Comparison of ENCODE assay signal across 14 mouse cellular contexts in genomic region chr16:5845645-5846044, GRCm38 (mm10). TPM values are rescaled to one million over a fixed set of nuclear protein-coding genes. Genes with fewer than 3 reads are reported as not detected.
A peak's percentile ranks its signal among the peaks of the same experiment; 100 is the strongest.
DNase-seq lines count a peak whose midpoint lies in the region; ATAC-seq lines count a peak whose summit lies in the region.
"Had no signal": no experiment of that assay in that cellular context is flagged by ENCODE, and none has a peak within 500 bp of the region (broad histone marks: within the 10 kb centered on the region; RNA-seq: fewer than 3 reads in every experiment).

No protein-coding gene starts in this region.

- no peak overlapping the region for H3K4me3 ChIP-seq in hindbrain, embryonic 16.5 days (ENCODE audit: low read length)
- H3K4me3 ChIP-seq in forebrain, embryonic 13.5 days = no peak overlapping the region
- H3K4me3 ChIP-seq: heart, embryonic 15.5 days; liver, embryonic 15.5 days; megakaryocyte, embryonic 14.5 days had no signal

- H3K27me3 ChIP-seq in hindbrain, embryonic 16.5 days (replicated peaks; ENCODE audit: control insufficient read depth, insufficient read depth, low read length) = no peaks in the 10 kb centered on the region
- peaks cover 5% of the 10 kb centered on the region; the same call in 1 of the 2 replicates for H3K27me3 ChIP-seq in forebrain, embryonic 13.5 days
- H3K27me3 ChIP-seq: heart, embryonic 15.5 days; liver, embryonic 15.5 days; megakaryocyte, embryonic 14.5 days had no signal

- peak; percentile 42; the same call in 1 of the 2 replicates for ATAC-seq in hindbrain, embryonic 16.5 days
- no peak for ATAC-seq in forebrain, embryonic 13.5 days
- ATAC-seq: CD4-positive, CD25-positive, alpha-beta regulatory T cell, adult 4 months; inflammation-experienced regulatory T-cells, adult 6 months had no signal

- no peaks in the 10 kb centered on the region for H3K9me3 ChIP-seq in hindbrain, embryonic 16.5 days (ENCODE audit: control insufficient read depth, low read length)
- H3K9me3 ChIP-seq in forebrain, embryonic 13.5 days (replicated peaks) = no peaks in the 10 kb centered on the region
- H3K9me3 ChIP-seq: heart, embryonic 15.5 days; liver, embryonic 15.5 days; megakaryocyte, embryonic 14.5 days had no signal

- no peaks in the 10 kb centered on the region for H3K4me1 ChIP-seq in hindbrain, embryonic 16.5 days (ENCODE audit: control insufficient read depth, insufficient read depth, low read depth, low read length)
- no peaks in the 10 kb centered on the region for H3K4me1 ChIP-seq in forebrain, embryonic 13.5 days
- H3K4me1 ChIP-seq: liver, embryonic 15.5 days; megakaryocyte, embryonic 14.5 days had no signal

- DNase-seq in kidney, postnatal 4 days = peak; percentile 8 to 22
- no peak for DNase-seq in kidney, adult 18-20 months
- DNase-seq in embryo, embryonic 10 days (ENCODE audit: low spot score) = peak; percentile 65
- DNase-seq in embryo, embryonic 11.5 days (ENCODE audit: low read depth, low spot score) = peak; percentile 46
- no peak for DNase-seq in cerebellum, adult 9-11 months
- DNase-seq: cerebellum, adult 11 months; right cerebral cortex, postnatal 25 days had no signal

- H3K4me2 ChIP-seq in hindbrain, embryonic 16.5 days (ENCODE audit: low read length) = no peak overlapping the region
- H3K4me2 ChIP-seq in forebrain, embryonic 13.5 days = no peak overlapping the region
- H3K4me2 ChIP-seq: heart, embryonic 15.5 days; liver, embryonic 15.5 days had no signal

- H3K9ac ChIP-seq in hindbrain, embryonic 16.5 days (ENCODE audit: low read depth, low read length) = no peak overlapping the region
- H3K9ac ChIP-seq in forebrain, embryonic 13.5 days = no peak overlapping the region
- H3K9ac ChIP-seq: heart, embryonic 15.5 days; liver, embryonic 15.5 days had no signal

- 59% methylated on average over 11 of the region's 11 CpGs for WGBS in hindbrain, embryonic 16.5 days
- WGBS in forebrain, embryonic 13.5 days = 84% methylated on average over 11 of the region's 11 CpGs

- H3K27ac ChIP-seq in hindbrain, embryonic 16.5 days (ENCODE audit: low read depth, low read length) = no peak overlapping the region
- no peak overlapping the region for H3K27ac ChIP-seq in forebrain, embryonic 13.5 days
- H3K27ac ChIP-seq: heart, embryonic 15.5 days; liver, embryonic 15.5 days had no signal

- H3K36me3 ChIP-seq in hindbrain, embryonic 16.5 days (ENCODE audit: control insufficient read depth, insufficient read depth, low read length) = no peaks in the 10 kb centered on the region
- H3K36me3 ChIP-seq in forebrain, embryonic 13.5 days (ENCODE audit: poor library complexity, severe bottlenecking) = no peaks in the 10 kb centered on the region
- H3K36me3 ChIP-seq: heart, embryonic 15.5 days; liver, embryonic 15.5 days had no signal

RNA-seq across cellular contexts. Expression of gene Rbfox1, which starts 39.5 kb away (rescaled TPM):
- polyA plus RNA-seq in hindbrain, embryonic 16.5 days (2015; fragmentation: Nextera tagmentation; extraction: Ambion mirVana) = 256 and 276 TPM in 2 replicates
- polyA plus RNA-seq in forebrain, embryonic 13.5 days (2015; fragmentation: Nextera tagmentation; extraction: Ambion mirVana) = 52.1 and 58.3 TPM in 2 replicates
- polyA plus RNA-seq: CD4-positive, CD25-positive, alpha-beta regulatory T cell, adult 4 months; inflammation-experienced regulatory T-cells, adult 6 months had no signal

Comparison
In these comparisons a context has a peak if more than half of its experiments do, and no peak if none do; other contexts are left out.
1. DNase-seq: peak in kidney, postnatal 4 days (2 of 2), embryo, embryonic 10 days (single experiment) and embryo, embryonic 11.5 days (single experiment); none in kidney, adult 18-20 months (single experiment) and cerebellum, adult 9-11 months (single experiment).